Mouse (Mus musculus) lung, embryonic 14.5 days (tissue): ENCODE measurements around the gene Tle3. TPM values are rescaled to one million over a fixed set of nuclear protein-coding genes. Genes with fewer than 3 reads are reported as not detected.

Experiments
- ATAC-seq: fragments of 200-750 bp; cut with Nextera tagmentation; 2 replicates; pipeline ENCODE4 v1.8.0; 2017; ENCODE audit warnings: mild to moderate bottlenecking, moderate TSS enrichment, moderate library complexity; ENCODE audit not compliant: insufficient read depth
- DNase-seq: peaks from one replicate; pipeline ENCODE4 v3.0.0-alpha.2; 2015
- H3K27ac ChIP-seq: fragments of 300-500 bp; sonication (generic); 2 replicates; pipeline ENCODE4 v1.5.1; 2014; ENCODE audit warnings: low read depth, mild to moderate bottlenecking, moderate library complexity
- H3K27me3 ChIP-seq: fragments of 300-500 bp; sonication (generic); 2 replicates; pipeline ENCODE4 v1.6.1; 2014; ENCODE audit warnings: low read length, control low read depth; ENCODE audit not compliant: insufficient read depth
- H3K36me3 ChIP-seq: fragments of 300-500 bp; sonication (generic); 2 replicates; pipeline ENCODE4 v1.6.1; 2014; ENCODE audit warnings: control low read depth; ENCODE audit not compliant: insufficient read depth
- H3K4me1 ChIP-seq: fragments of 300-500 bp; sonication (generic); 2 replicates; pipeline ENCODE4 v1.6.1; 2014; ENCODE audit warnings: antibody characterized with exemption, control low read depth; ENCODE audit not compliant: insufficient read depth
- H3K4me2 ChIP-seq: fragments of 300-500 bp; sonication (generic); 2 replicates; pipeline ENCODE4 v1.6.1; 2014; ENCODE audit warnings: mild to moderate bottlenecking
- H3K4me3 ChIP-seq: fragments of 300-500 bp; sonication (generic); 2 replicates; pipeline ENCODE4 v1.5.1; 2014; ENCODE audit warnings: low read depth, low read length
- H3K9ac ChIP-seq: fragments of 300-500 bp; sonication (generic); 2 replicates; pipeline ENCODE4 v1.6.1; 2014
- H3K9me3 ChIP-seq: fragments of 300-500 bp; sonication (generic); 2 replicates; pipeline ENCODE4 v1.6.1; 2016; ENCODE audit warnings: low read depth, low read length, control low read depth
- CTCF ChIP-seq: IDR thresholded peaks from 2 replicates; pipeline ENCODE4 v1.5.1; 2016; ENCODE audit warnings: antibody characterized with exemption, low read depth
- WGBS: fragments of 180-500 bp; shearing (Covaris S2); extraction: QIAGEN DNeasy Blood & Tissue Kit; methylation state at CpG from one replicate; pipeline ENCODE4 v1.1.7; 2014; 5-methylcytosine and 5-hydroxymethylcytosine counted together
- polyA plus RNA-seq: library from polyadenylated mRNA; unstranded; fragments of >200 nt; fragmentation: Nextera tagmentation; extraction: Ambion mirVana; gene quantifications from 2 replicates; pipeline ENCODE4 v1.2.1, GENCODE M21; 2014

Tle3 gene
- polyA plus RNA-seq, 1 experiment from 2014 or later = 32.5 TPM

DNA sequence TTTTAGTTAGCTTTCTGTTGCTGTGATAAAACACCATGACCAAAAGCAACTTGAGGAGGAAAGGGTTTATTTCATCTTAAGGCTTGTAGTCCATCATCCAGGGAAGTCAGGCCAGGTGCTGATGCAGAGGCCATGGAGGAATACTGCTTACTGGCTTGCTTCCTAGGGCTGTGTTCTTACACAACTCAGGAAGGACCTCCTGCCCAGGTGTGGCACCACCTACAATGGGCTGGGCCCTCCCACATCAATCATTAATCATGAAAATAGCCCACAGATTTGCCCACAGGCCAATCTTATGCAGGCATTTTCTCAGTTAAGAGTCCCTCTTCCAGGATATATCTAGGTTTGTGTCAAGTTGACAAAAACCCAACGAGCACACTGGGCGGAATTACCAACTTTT is 31.8 kb upstream of the Tle3 start:
- DNase-seq = no peak
- no peak for ATAC-seq
- Histone ChIP-seq H3K4me3 (no peak overlapping the region), H3K9me3 (no peaks in the 10 kb centered on the region), H3K4me1 (peaks cover 14% of the 10 kb centered on the region), H3K9ac (no peak overlapping the region), H3K4me2 (no peak overlapping the region), H3K36me3 (no peaks in the 10 kb centered on the region), H3K27me3 (peaks cover 49% of the 10 kb centered on the region), H3K27ac (no peak overlapping the region)
- 82% methylated on average over 2 of the region's 2 CpGs for WGBS
- no peak for TF ChIP-seq CTCF

DNA sequence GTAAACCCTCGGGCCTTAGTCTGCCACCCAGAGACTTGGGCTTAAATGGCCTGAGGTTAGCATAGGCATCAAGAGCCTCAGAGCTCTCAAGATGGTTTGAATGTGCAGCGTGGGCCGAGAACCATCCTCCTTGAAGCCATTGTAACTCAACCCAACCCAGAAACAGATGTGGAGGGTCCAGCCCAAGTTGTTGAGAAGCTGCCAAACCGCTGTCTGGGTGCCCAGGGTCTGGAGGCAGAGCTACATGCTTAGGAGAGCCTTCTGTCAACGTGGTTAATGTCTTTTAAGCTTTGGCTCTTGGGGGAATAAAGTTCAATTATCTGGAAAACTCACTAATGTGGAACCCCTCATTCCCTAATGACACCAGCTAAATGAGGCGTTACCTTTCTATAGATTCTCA is 29.9 kb upstream of the Tle3 start:
- Histone ChIP-seq H3K27ac (no peak overlapping the region), H3K27me3 (peaks cover 48% of the 10 kb centered on the region), H3K9ac (no peak overlapping the region), H3K9me3 (no peaks in the 10 kb centered on the region), H3K4me2 (no peak overlapping the region), H3K4me3 (no peak overlapping the region), H3K4me1 (peaks cover 9% of the 10 kb centered on the region), H3K36me3 (no peaks in the 10 kb centered on the region)
- no peak for TF ChIP-seq CTCF
- ATAC-seq (no peak), DNase-seq (no peak)
- 72% methylated on average over 6 of the region's 6 CpGs for WGBS

DNA sequence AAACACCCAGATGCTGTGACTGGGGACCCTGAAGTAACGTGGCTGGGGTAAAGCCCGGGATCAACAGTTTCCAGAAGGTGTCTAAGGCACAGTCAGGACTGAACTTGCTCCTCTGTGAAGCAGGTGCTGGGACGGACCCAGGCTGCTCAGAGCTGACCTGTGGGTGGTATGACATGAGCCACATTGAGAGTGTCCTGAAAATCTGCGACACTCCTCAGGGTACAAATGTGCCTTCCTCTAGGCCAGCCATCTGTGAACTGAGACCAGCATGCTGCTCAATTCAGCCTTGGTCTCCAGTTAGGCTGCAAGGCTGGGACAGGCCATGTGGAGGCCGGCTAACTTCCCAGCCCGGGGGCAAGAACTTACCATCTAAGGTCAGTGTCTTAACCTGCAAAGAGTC is 27.5 kb upstream of the Tle3 start:
- H3K4me2 ChIP-seq = no peak overlapping the region

DNA sequence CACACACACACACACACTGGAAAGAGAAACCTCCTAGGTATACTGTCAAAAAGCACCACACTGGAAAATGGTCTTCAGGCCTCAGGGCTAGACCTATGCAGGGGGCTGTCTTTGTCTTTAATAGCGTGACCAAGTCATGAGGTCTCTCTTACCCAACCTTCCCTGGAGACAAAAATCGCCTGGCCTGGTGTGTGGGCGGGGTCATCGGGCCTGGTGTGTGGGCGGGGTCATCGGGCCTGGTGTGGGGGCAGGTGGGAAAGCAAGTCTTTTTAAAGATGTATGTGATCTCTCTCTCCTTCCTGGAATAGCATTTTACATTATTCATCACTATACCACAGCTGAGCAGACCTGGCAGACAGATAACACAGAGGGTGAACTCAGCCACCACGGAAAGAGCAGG is 25.2 kb upstream of the Tle3 start:
- Histone ChIP-seq H3K4me2 (no peak overlapping the region), H3K27ac (no peak overlapping the region), H3K4me1 (peaks cover 11% of the 10 kb centered on the region; the same call in 1 of the 2 replicates), H3K9ac (no peak overlapping the region), H3K9me3 (no peaks in the 10 kb centered on the region), H3K27me3 (peaks cover 30% of the 10 kb centered on the region), H3K36me3 (no peaks in the 10 kb centered on the region), H3K4me3 (no peak overlapping the region)
- no peak for TF ChIP-seq CTCF
- 18% methylated on average over 7 of the region's 7 CpGs for WGBS
- no peak for DNase-seq
- ATAC-seq = no peak

More for the DNA sequence above, 27.5 kb upstream of the Tle3 start:
- no peak for TF ChIP-seq CTCF
- no peaks in the 10 kb centered on the region for H3K36me3 ChIP-seq
- ATAC-seq = no peak
- H3K27me3 ChIP-seq = peaks cover 41% of the 10 kb centered on the region
- no peak overlapping the region for H3K9ac ChIP-seq
- no peak overlapping the region for H3K4me3 ChIP-seq
- WGBS = 48% methylated on average over 6 of the region's 6 CpGs
- DNase-seq = no peak
- H3K9me3 ChIP-seq = no peaks in the 10 kb centered on the region
- H3K27ac ChIP-seq = no peak overlapping the region
- H3K4me1 ChIP-seq = peaks cover 5% of the 10 kb centered on the region

DNA sequence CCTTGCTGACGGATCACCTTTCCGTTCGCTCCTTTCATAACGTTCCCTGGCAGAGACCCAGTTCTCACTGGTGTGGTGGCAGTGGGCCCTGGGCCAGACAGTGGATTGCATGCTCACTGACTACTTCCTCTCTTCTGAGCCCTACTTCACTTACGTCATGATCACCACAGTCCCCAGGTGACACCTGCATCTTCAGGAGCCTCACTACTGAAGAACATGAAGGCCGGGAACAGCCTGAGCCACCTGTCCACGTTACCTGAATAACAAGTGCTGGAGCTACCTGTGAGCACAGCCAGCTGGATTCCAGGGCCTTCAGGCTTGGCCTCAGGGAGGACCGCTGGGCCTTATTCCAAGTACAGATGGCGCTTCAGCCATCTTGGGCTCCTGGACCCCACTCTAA is 24.1 kb upstream of the Tle3 start:
- Histone ChIP-seq H3K9ac (no peak overlapping the region), H3K36me3 (no peaks in the 10 kb centered on the region), H3K4me3 (no peak overlapping the region), H3K27me3 (peaks cover 25% of the 10 kb centered on the region), H3K9me3 (no peaks in the 10 kb centered on the region), H3K4me2 (no peak overlapping the region), H3K27ac (no peak overlapping the region), H3K4me1 (peaks cover 11% of the 10 kb centered on the region; the same call in 1 of the 2 replicates)
- ATAC-seq (no peak), DNase-seq (no peak)
- TF ChIP-seq CTCF = no peak
- WGBS = 75% methylated on average over 9 of the region's 9 CpGs

DNA sequence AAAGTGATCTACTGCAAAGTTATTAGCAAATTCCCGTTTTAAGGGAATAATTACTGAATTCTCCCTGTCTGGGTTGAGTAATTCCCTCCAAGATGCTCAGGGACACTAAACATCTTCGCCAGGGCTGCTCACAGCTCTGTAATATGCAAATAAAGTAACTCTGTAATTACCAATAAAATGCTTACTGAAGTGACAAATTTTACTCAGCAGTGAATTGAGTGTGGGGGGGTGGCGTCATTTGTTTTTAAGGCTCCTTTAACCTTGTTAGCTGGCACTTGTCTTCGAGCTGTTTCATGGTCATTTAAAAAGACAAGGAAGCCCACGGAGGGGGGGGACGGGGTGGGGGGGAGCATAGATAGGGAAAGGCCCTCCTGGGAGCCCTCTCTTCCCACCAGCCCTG is 23.6 kb upstream of the Tle3 start:
- no peaks in the 10 kb centered on the region for H3K9me3 ChIP-seq
- no peak overlapping the region for H3K9ac ChIP-seq
- no peak overlapping the region for H3K4me3 ChIP-seq
- H3K27ac ChIP-seq = no peak overlapping the region
- H3K4me2 ChIP-seq = no peak overlapping the region
- H3K4me1 ChIP-seq = peaks cover 11% of the 10 kb centered on the region; the same call in 1 of the 2 replicates
- 75% methylated on average over 6 of the region's 6 CpGs for WGBS
- ATAC-seq (no peak), DNase-seq (no peak)
- peaks cover 22% of the 10 kb centered on the region for H3K27me3 ChIP-seq
- no peaks in the 10 kb centered on the region for H3K36me3 ChIP-seq
- no peak for TF ChIP-seq CTCF

DNA sequence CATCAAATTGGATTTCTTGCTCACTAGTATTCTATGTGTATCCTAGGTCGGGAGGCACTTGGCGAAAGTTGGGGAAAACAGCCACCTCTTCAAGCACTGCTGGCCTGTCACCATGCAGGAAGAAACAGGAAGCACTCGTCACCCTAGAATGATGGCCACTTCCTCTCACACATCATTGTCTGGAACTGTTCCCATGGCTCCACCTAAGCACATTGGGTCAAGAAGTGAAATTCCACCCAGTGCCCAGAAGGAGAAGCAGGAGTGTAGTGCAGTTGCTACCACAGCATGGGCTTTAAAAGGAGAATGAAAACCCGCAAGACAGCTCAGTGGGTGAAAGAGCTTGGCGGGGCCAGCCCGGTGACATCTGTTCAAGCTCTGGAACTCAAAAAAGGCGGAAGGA is 22.5 kb upstream of the Tle3 start:
- Histone ChIP-seq H3K27ac (no peak overlapping the region), H3K9me3 (no peaks in the 10 kb centered on the region), H3K27me3 (peaks cover 12% of the 10 kb centered on the region), H3K4me3 (no peak overlapping the region), H3K36me3 (no peaks in the 10 kb centered on the region), H3K4me2 (no peak overlapping the region), H3K9ac (no peak overlapping the region), H3K4me1 (peaks cover 11% of the 10 kb centered on the region; the same call in 1 of the 2 replicates)
- WGBS = 67% methylated on average over 7 of the region's 7 CpGs
- 0 out of 2 replicates have a peak, but pooled peaks have one; percentile 14 for TF ChIP-seq CTCF
- DNase-seq (peak; percentile 70), ATAC-seq (no peak)

DNA sequence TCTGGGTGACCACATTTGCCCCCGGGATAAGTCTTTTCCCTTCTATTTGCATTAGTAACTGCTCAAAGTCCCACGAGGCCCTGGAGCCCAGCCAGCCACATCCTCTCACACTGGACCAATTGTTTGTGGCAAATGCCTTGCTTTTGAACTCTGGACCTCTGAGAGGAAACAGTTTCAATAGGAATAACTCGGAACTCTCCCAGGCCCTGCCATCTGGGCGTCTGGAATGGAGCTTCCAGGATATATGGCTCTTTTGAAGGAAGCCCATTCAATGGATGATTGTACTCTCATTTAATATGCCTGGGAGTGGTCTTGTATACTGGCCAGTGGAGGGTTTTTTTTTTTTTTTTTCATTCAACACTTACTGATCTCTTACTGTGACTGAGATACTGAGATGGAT is 21.0 kb upstream of the Tle3 start:
- Histone ChIP-seq H3K27me3 (peaks cover 7% of the 10 kb centered on the region), H3K4me2 (no peak overlapping the region), H3K4me1 (peaks cover 11% of the 10 kb centered on the region; the same call in 1 of the 2 replicates), H3K4me3 (no peak overlapping the region), H3K9ac (no peak overlapping the region), H3K27ac (0 out of 2 replicates have a peak overlapping the region, but pooled peaks have one; percentile 2), H3K36me3 (no peaks in the 10 kb centered on the region), H3K9me3 (no peaks in the 10 kb centered on the region)
- no peak for TF ChIP-seq CTCF
- 12% methylated on average over 4 of the region's 4 CpGs for WGBS
- ATAC-seq (peak; percentile 56), DNase-seq (peak; percentile 88)
